Mouse (Mus musculus): ENCODE data around the gene Reg4. TPM values are rescaled to one million over a fixed set of nuclear protein-coding genes. Genes with fewer than 3 reads are reported as not detected.
A peak's percentile ranks its signal among the peaks of the same experiment; 100 is the strongest.

Gene Reg4
- polyA plus RNA-seq, 1 experiment from 2014 or later = not detected

DNA sequence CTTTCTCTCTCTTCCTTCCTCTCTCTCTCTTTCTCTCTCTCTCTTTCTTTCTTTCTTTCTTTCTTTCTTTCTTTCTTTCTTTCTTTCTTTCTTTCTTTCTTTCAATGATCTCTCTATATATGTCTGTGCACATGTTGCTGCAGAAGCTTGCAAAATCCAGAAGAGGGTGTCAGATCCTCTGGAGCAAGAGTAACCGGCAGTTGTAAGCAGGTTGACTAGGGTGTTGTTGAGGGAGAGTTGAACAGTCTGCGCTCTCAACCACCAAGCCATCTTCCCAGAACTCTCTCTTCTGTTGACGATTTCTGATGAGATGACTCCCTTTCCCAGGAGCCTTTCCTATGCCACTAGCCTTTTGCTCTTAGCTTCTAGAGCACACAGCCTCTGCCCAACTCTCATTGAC lies 20.1 kb downstream of the Reg4 start:
- no peak overlapping the region for H3K27ac ChIP-seq
- no peaks in the 10 kb centered on the region for H3K36me3 ChIP-seq
- H3K4me1 ChIP-seq = 0 out of 2 replicates have a peak, but pooled peaks cover 3% of the 10 kb centered on the region
- no peak for ATAC-seq (ENCODE audit: insufficient number of reproducible peaks, low FRiP score, low TSS enrichment, low read depth)
- H3K9me3 ChIP-seq = no peaks in the 10 kb centered on the region
- no peak overlapping the region for H3K4me3 ChIP-seq
- WGBS = 87% methylated on average over 3 of the region's 3 CpGs
- H3K9ac ChIP-seq = no peak overlapping the region
- H3K27me3 ChIP-seq = no peaks in the 10 kb centered on the region
- H3K4me2 ChIP-seq = no peak overlapping the region

DNA sequence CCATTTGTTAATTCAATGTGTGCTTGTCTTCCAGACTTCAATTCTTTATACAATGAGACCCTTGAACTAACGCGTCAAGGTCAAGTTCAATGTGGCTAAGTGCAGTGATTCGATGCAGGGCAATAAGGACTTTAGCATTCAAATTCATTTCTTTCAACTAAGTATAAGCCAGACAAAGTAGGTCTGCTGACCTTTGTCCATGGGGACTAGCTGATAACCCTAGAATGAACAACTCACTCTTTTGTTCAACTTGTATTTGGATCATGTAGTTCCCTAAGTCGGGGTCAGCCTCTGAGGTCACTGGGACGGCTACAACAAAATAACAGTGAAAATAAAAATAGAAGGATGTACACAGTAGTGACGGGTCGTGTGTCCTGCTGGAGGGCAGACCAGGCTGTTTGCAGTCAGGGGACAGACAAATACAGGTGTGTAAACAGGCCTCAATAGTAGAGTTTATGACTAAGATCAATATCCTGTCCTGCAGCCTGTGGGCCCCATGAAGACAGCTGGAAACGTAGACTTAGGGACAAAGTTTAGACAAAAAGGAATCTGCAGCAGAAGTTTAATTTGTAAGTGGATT lies 20.6 kb downstream of the Reg4 start:
- Histone ChIP-seq H3K9me3 (no peaks in the 10 kb centered on the region), H3K9ac (no peak overlapping the region), H3K4me3 (no peak overlapping the region), H3K27ac (no peak overlapping the region), H3K4me1 (0 out of 2 replicates have a peak, but pooled peaks cover 3% of the 10 kb centered on the region), H3K36me3 (no peaks in the 10 kb centered on the region), H3K27me3 (no peaks in the 10 kb centered on the region), H3K4me2 (no peak overlapping the region)
- ATAC-seq (ENCODE audit: insufficient number of reproducible peaks, low FRiP score, low TSS enrichment, low read depth) = no peak
- WGBS = 78% methylated on average over 8 of the region's 8 CpGs

GRCm38 (mm10) chr3:98245892-98246291 lies 23.9 kb downstream of the Reg4 start:
- no peak for ATAC-seq (ENCODE audit: insufficient number of reproducible peaks, low FRiP score, low TSS enrichment, low read depth)
- Histone ChIP-seq H3K9ac (no peak overlapping the region), H3K27ac (no peak overlapping the region), H3K27me3 (no peaks in the 10 kb centered on the region), H3K4me1 (0 out of 2 replicates have a peak, but pooled peaks cover 3% of the 10 kb centered on the region), H3K9me3 (no peaks in the 10 kb centered on the region), H3K4me3 (no peak overlapping the region), H3K4me2 (no peak overlapping the region), H3K36me3 (no peaks in the 10 kb centered on the region)
- 24% methylated on average over 8 of the region's 8 CpGs for WGBS

DNA sequence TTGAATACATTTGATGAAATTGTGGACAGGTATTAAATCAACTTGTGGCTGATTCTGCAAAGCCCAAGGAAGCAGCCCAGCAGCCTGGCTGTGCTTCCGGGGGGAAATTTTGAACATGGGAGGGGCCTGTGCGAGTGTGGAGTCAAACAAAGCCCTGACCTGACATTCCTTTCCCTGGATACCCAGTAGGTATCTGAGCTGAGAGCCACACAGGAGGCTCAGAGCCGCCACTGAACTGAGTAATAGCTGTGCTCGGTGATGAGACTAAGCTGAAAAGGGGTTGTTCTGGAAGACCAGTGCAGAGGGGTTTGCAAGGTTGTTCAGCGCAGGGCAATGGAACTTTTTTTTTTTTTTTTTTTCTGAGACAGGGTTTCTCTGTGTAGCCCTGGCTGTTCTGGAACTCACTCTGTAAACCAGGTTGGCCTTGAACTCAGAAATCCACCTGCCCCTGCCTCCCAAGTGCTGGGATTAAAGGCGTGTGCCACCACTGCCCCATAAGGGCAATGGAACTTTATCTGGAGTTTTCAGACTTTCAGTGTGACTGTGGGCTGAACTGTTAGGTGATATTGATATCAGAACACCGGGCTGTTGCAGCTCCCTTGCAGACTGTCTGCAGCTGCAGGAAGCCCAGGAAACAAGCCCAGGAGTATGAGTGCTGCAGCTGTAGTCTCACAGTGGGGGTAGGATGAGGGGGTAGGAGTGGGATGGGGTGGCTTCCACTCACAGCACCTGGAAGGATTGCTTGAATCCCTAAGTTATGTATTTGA lies 25.2 kb downstream of the Reg4 start:
- Histone ChIP-seq H3K9ac (no peak overlapping the region), H3K36me3 (no peaks in the 10 kb centered on the region), H3K4me2 (no peak overlapping the region), H3K27ac (no peak overlapping the region), H3K27me3 (no peaks in the 10 kb centered on the region), H3K9me3 (no peaks in the 10 kb centered on the region), H3K4me3 (no peak overlapping the region), H3K4me1 (0 out of 2 replicates have a peak, but pooled peaks cover 3% of the 10 kb centered on the region)
- no peak for ATAC-seq (ENCODE audit: insufficient number of reproducible peaks, low FRiP score, low TSS enrichment, low read depth)
- 60% methylated on average over 7 of the region's 7 CpGs for WGBS

- Histone ChIP-seq H3K4me1 (0 out of 2 replicates have a peak, but pooled peaks cover 3% of the 10 kb centered on the region), H3K4me3 (no peak overlapping the region), H3K27ac (no peak overlapping the region), H3K9ac (no peak overlapping the region), H3K27me3 (no peaks in the 10 kb centered on the region), H3K4me2 (no peak overlapping the region), H3K36me3 (no peaks in the 10 kb centered on the region), H3K9me3 (no peaks in the 10 kb centered on the region)
- WGBS = 83% methylated on average over 2 of the region's 2 CpGs
- ATAC-seq (ENCODE audit: insufficient number of reproducible peaks, low FRiP score, low TSS enrichment, low read depth) = no peak
Measured at GRCm38 (mm10) chr3:98249378-98249777, 27.4 kb downstream of the Reg4 start.

GRCm38 (mm10) chr3:98249833-98250448 lies 28.0 kb downstream of the Reg4 start:
- Histone ChIP-seq H3K9me3 (no peaks in the 10 kb centered on the region), H3K36me3 (no peaks in the 10 kb centered on the region), H3K4me1 (0 out of 2 replicates have a peak, but pooled peaks cover 3% of the 10 kb centered on the region), H3K4me2 (no peak overlapping the region), H3K27me3 (no peaks in the 10 kb centered on the region), H3K27ac (no peak overlapping the region), H3K9ac (no peak overlapping the region), H3K4me3 (no peak overlapping the region)
- no peak for ATAC-seq (ENCODE audit: insufficient number of reproducible peaks, low FRiP score, low TSS enrichment, low read depth)
- 64% methylated on average over 11 of the region's 11 CpGs for WGBS

- H3K9me3 ChIP-seq = no peaks in the 10 kb centered on the region
- no peaks in the 10 kb centered on the region for H3K36me3 ChIP-seq
- no peak overlapping the region for H3K27ac ChIP-seq
- no peaks in the 10 kb centered on the region for H3K27me3 ChIP-seq
- WGBS = 92% methylated on average over 2 of the region's 3 CpGs
- H3K4me3 ChIP-seq = no peak overlapping the region
- H3K9ac ChIP-seq = no peak overlapping the region
- peaks cover under 1% of the 10 kb centered on the region; the same call in 1 of the 2 replicates for H3K4me1 ChIP-seq
- H3K4me2 ChIP-seq = no peak overlapping the region
- no peak for ATAC-seq (ENCODE audit: insufficient number of reproducible peaks, low FRiP score, low TSS enrichment, low read depth)
Measured at GRCm38 (mm10) chr3:98254059-98254458, 32.1 kb downstream of the Reg4 start.

GRCm38 (mm10) chr3:98254656-98255583 lies 33.0 kb downstream of the Reg4 start:
- ATAC-seq (ENCODE audit: insufficient number of reproducible peaks, low FRiP score, low TSS enrichment, low read depth) = no peak
- Histone ChIP-seq H3K27me3 (no peaks in the 10 kb centered on the region), H3K27ac (peak overlapping the region; percentile 33; the same call in 1 of the 2 replicates), H3K9me3 (no peaks in the 10 kb centered on the region), H3K4me2 (no peak overlapping the region), H3K36me3 (no peaks in the 10 kb centered on the region), H3K4me1 (peaks cover 8% of the 10 kb centered on the region; the same call in 1 of the 2 replicates), H3K4me3 (no peak overlapping the region), H3K9ac (no peak overlapping the region)
- WGBS = 70% methylated on average over 8 of the region's 8 CpGs

DNA sequence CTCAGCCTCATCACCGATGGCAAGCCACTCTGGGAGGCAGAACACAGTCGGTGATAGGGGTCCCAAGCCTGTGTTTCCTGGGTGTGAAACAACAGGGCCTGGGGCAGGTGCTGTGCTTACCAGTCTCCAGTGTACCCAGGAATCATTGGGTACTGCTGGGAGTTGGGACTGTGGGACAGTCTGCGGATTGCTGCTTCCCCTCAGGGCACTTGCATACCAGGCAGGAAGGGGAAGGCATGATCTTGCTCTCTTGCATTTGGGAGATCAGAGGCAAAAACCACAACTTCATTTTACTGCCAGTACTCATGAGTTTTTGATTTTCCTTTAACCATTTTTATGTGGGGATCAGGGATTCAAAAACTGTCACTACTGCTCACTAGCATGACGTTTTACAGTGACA lies 36.8 kb downstream of the Reg4 start:
- WGBS = 53% methylated on average over 4 of the region's 4 CpGs
- no peak for ATAC-seq (ENCODE audit: insufficient number of reproducible peaks, low FRiP score, low TSS enrichment, low read depth)
- Histone ChIP-seq H3K4me1 (peaks cover 8% of the 10 kb centered on the region; the same call in 1 of the 2 replicates), H3K4me3 (no peak overlapping the region), H3K9ac (no peak overlapping the region), H3K4me2 (no peak overlapping the region), H3K9me3 (no peaks in the 10 kb centered on the region), H3K27ac (0 out of 2 replicates have a peak overlapping the region, but pooled peaks have one; percentile 22), H3K36me3 (no peaks in the 10 kb centered on the region), H3K27me3 (no peaks in the 10 kb centered on the region)

- H3K9me3 ChIP-seq = no peaks in the 10 kb centered on the region
- no peak overlapping the region for H3K27ac ChIP-seq
- H3K36me3 ChIP-seq = no peaks in the 10 kb centered on the region
- 56% methylated on average over 5 of the region's 5 CpGs for WGBS
- H3K4me1 ChIP-seq = peaks cover 8% of the 10 kb centered on the region; the same call in 1 of the 2 replicates
- ATAC-seq (ENCODE audit: insufficient number of reproducible peaks, low FRiP score, low TSS enrichment, low read depth) = no peak
- no peak overlapping the region for H3K4me2 ChIP-seq
- no peak overlapping the region for H3K9ac ChIP-seq
- no peaks in the 10 kb centered on the region for H3K27me3 ChIP-seq
- H3K4me3 ChIP-seq = no peak overlapping the region
Measured at GRCm38 (mm10) chr3:98259271-98259751, 37.4 kb downstream of the Reg4 start.

DNA sequence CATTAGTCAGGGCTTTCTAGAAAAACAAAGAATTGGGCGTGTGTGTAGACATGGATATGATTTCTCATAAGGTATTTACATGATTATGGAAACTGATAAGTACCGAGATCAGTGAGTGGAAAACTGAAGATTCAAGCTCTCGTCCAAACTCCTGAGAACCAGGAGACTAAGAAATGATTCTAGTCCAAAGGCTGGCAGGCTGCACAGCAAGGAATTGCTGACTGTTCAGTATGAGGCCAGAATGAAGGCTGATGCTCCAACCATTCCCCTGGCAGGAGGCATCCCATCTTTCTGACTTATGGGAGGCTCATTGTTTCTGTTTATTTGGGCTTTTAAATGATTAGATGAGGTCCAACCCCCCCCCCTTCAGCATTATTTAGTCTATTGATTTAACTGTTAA lies 38.6 kb downstream of the Reg4 start:
- H3K27ac ChIP-seq = no peak overlapping the region
- no peaks in the 10 kb centered on the region for H3K36me3 ChIP-seq
- no peak overlapping the region for H3K4me3 ChIP-seq
- H3K4me1 ChIP-seq = peaks cover 8% of the 10 kb centered on the region; the same call in 1 of the 2 replicates
- no peak for ATAC-seq (ENCODE audit: insufficient number of reproducible peaks, low FRiP score, low TSS enrichment, low read depth)
- H3K9me3 ChIP-seq = no peaks in the 10 kb centered on the region
- WGBS = 83% methylated on average over 3 of the region's 3 CpGs
- H3K27me3 ChIP-seq = no peaks in the 10 kb centered on the region
- H3K9ac ChIP-seq = no peak overlapping the region
- no peak overlapping the region for H3K4me2 ChIP-seq
